Mouse (Mus musculus) left cerebral cortex, postnatal 25 days (tissue): ENCODE measurements at regions not wholly inside any gene's neighbourhood (a gene's known extent, or its start where the extent isn't known, plus 50 kb on each side); places are given as distances from the start of the nearest gene placed in this dataset.

Experiments
- DNase-seq, 2 experiments: peaks; one replicate each; pipeline ENCODE4 v3.0.0; 2022; ENCODE audit warnings: low spot score in 2 of 2, mixed read lengths in 1 of 2
- intact Hi-C: fragments of 180-260 bp; cut with DNase I; formaldehyde crosslinking; loops from one replicate; pipeline ENCODE4 v1.15.1; 2025

GRCm38 (mm10) chr3:115655020-115655419 is 59.9 kb downstream of the S1pr1 start:
- intact Hi-C loops: no loop called here
- no peak for DNase-seq

- intact Hi-C loops: no loop called here
These were observed 62.6 kb downstream of the S1pr1 start for GRCm38 (mm10) chr3:115652236-115652635.

GRCm38 (mm10) chr3:115649338-115650117 is 65.3 kb downstream of the S1pr1 start:
- intact Hi-C loops: no loop called here
- no peak for DNase-seq

More at GRCm38 (mm10) chr3:115652236-115652635, 62.6 kb downstream of the S1pr1 start:
- DNase-seq: no peak

- intact Hi-C loops: no loop called here
- DNase-seq: no peak
These were observed 67.9 kb downstream of the S1pr1 start for GRCm38 (mm10) chr3:115646993-115647392.

GRCm38 (mm10) chr3:115644307-115644706 is 70.6 kb downstream of the S1pr1 start:
- intact Hi-C loops: loop anchor here (5.0 kb wide), 2 partner anchors 1497 to 1992 kb away; no protein-coding TSS in a partner anchor
- no peak for DNase-seq

- DNase-seq: peak; percentile 84 to 89
- intact Hi-C loops: loop anchor here (2.0 to 5.0 kb wide), 4 partner anchors 46 to 1991 kb away; no protein-coding TSS in a partner anchor
These were observed 72.0 kb downstream of the S1pr1 start for GRCm38 (mm10) chr3:115642846-115643260.

GRCm38 (mm10) chr3:115642001-115642845 is 72.6 kb downstream of the S1pr1 start:
- DNase-seq: peak; percentile 8 to 22
- intact Hi-C loops: loop anchor here (2.0 to 5.0 kb wide), 4 partner anchors 45 to 1990 kb away; no protein-coding TSS in a partner anchor

GRCm38 (mm10) chr3:115641411-115641810 is 73.5 kb downstream of the S1pr1 start:
- no peak for DNase-seq
- intact Hi-C loops: loop anchor here (5.0 kb wide), 2 partner anchors 1494 to 1989 kb away; no protein-coding TSS in a partner anchor

- no peak for DNase-seq
- intact Hi-C loops: no loop called here
These were observed 79.4 kb downstream of the S1pr1 start for GRCm38 (mm10) chr3:115635487-115635886.

GRCm38 (mm10) chr3:115635081-115635480 is 79.8 kb downstream of the S1pr1 start:
- intact Hi-C loops: no loop called here
- no peak for DNase-seq

GRCm38 (mm10) chr3:115632417-115632743 is 82.5 kb downstream of the S1pr1 start:
- intact Hi-C loops: no loop called here
- DNase-seq: no peak

GRCm38 (mm10) chr3:115631573-115632416 is 83.1 kb downstream of the S1pr1 start:
- intact Hi-C loops: no loop called here
- peak in 1 of 2 experiments; percentile 13 for DNase-seq

GRCm38 (mm10) chr3:115622920-115623319 is 92.0 kb downstream of the S1pr1 start:
- intact Hi-C loops: no loop called here
- no peak for DNase-seq

- peak; percentile 40 to 87 for DNase-seq
- intact Hi-C loops: no loop called here
These were observed 92.6 kb downstream of the S1pr1 start for GRCm38 (mm10) chr3:115622300-115622699.

GRCm38 (mm10) chr3:115619970-115620369 is 94.9 kb downstream of the S1pr1 start:
- intact Hi-C loops: no loop called here
- no peak for DNase-seq

GRCm38 (mm10) chr3:115615994-115616598 is 98.8 kb downstream of the S1pr1 start:
- intact Hi-C loops: no loop called here

GRCm38 (mm10) chr3:115612859-115613258 is 102.0 kb downstream of the S1pr1 start:
- no peak for DNase-seq
- intact Hi-C loops: no loop called here

More at GRCm38 (mm10) chr3:115615994-115616598, 98.8 kb downstream of the S1pr1 start:
- peak; percentile 26 to 56 for DNase-seq

GRCm38 (mm10) chr3:115608087-115608486 is 106.8 kb downstream of the S1pr1 start:
- intact Hi-C loops: no loop called here

GRCm38 (mm10) chr3:115604734-115605279 is 110.1 kb downstream of the S1pr1 start:
- DNase-seq: no peak
- intact Hi-C loops: no loop called here

More at GRCm38 (mm10) chr3:115608087-115608486, 106.8 kb downstream of the S1pr1 start:
- no peak for DNase-seq
